Mouse (Mus musculus) limb, embryonic 11.5 days (tissue): ENCODE measurements around the gene Galnt7. TPM values are rescaled to one million over a fixed set of nuclear protein-coding genes. Genes with fewer than 3 reads are reported as not detected.

Experiments used
- ATAC-seq: fragments of 200-750 bp; cut with Nextera tagmentation; 2 replicates; pipeline ENCODE4 v1.8.0; 2017; ENCODE audit warnings: low read depth; ENCODE audit not compliant: insufficient number of reproducible peaks, low FRiP score, low TSS enrichment
- DNase-seq: peaks from one replicate; pipeline ENCODE4 v3.0.0-alpha.2; 2015; ENCODE audit warnings: low spot score
- H3K27ac ChIP-seq: fragments of 300-500 bp; sonication (generic); replicated peaks from 2 replicates; pipeline ENCODE4 v1.5.1; 2014; ENCODE audit warnings: low read depth, mild to moderate bottlenecking, low read length
- H3K27me3 ChIP-seq: fragments of 300-500 bp; sonication (generic); 2 replicates; pipeline ENCODE4 v1.6.1; 2014; ENCODE audit warnings: mild to moderate bottlenecking, low read length, mixed read lengths; ENCODE audit not compliant: control insufficient read depth, insufficient read depth
- H3K36me3 ChIP-seq: fragments of 300-500 bp; sonication (generic); 2 replicates; pipeline ENCODE4 v1.6.1; 2014; ENCODE audit warnings: mild to moderate bottlenecking, low read length, moderate library complexity, mixed read lengths; ENCODE audit not compliant: control insufficient read depth, insufficient read depth
- H3K4me1 ChIP-seq: fragments of 300-500 bp; sonication (generic); 2 replicates; pipeline ENCODE4 v1.6.1; 2014; ENCODE audit warnings: low read length, mixed read lengths; ENCODE audit not compliant: control insufficient read depth, insufficient read depth
- H3K4me2 ChIP-seq: fragments of 300-500 bp; sonication (generic); 2 replicates; pipeline ENCODE4 v1.6.1; 2014; ENCODE audit warnings: low read depth, mild to moderate bottlenecking, moderate library complexity; ENCODE audit not compliant: severe bottlenecking
- H3K4me3 ChIP-seq: fragments of 300-500 bp; sonication (generic); 2 replicates; pipeline ENCODE4 v1.5.1; 2014; ENCODE audit warnings: low read depth, low read length
- H3K9ac ChIP-seq: fragments of 300-500 bp; sonication (generic); 2 replicates; pipeline ENCODE4 v1.6.1; 2014; ENCODE audit warnings: mild to moderate bottlenecking, low read length
- H3K9me3 ChIP-seq: fragments of 300-500 bp; sonication (generic); 2 replicates; pipeline ENCODE4 v1.6.1; 2016; ENCODE audit warnings: low read length; ENCODE audit not compliant: control insufficient read depth
- WGBS: fragments of 180-500 bp; shearing (Covaris S2); extraction: QIAGEN DNeasy Blood & Tissue Kit; methylation state at CpG from one replicate; pipeline ENCODE4 v1.1.7; 2014; 5-methylcytosine and 5-hydroxymethylcytosine counted together
- polyA plus RNA-seq: library from polyadenylated mRNA; unstranded; fragments of >200 nt; fragmentation: Nextera tagmentation; extraction: Ambion mirVana; gene quantifications from 2 replicates; pipeline ENCODE4 v1.2.1, GENCODE M21; 2014

The Galnt7 gene
- 18.8 and 22.6 TPM in 2 replicates for polyA plus RNA-seq

DNA sequence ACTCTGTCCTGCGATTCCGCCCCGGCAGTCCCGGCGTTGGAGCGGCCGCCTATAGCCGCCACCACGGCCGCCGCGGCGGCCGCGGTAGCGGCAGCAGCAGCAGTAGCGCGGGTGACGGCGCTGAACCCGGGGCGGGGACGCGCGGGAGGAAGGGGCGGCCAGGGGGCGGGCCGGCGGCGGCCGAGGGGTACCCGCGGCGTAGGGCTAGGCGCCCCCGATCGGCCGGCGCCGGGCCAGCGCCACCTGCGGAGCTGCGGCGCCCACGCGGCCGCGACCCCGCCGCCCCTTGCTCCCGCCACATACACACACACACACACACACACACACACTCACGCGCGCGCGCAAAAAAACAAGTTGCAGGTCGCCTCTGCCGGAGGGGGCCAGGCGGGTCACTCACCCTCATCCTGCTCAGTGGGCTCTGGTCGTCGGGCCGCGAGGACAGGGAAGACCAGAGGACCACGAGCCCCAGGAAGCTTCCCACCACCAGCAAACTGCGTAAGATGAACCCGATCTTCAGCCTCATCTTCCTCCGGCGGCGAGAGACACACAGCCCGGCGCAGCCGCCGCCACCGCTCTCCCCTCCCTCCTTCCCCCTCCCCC is at the start of gene Galnt7:
TSS of gene Galnt7 (minus strand) at position 577 of the 600 bp plus-strand sequence.
- peak within 1 kb of the TSS; percentile 95 for H3K27ac ChIP-seq
- H3K36me3 ChIP-seq: no peaks in the 10 kb centered on the region
- ATAC-seq (peak; percentile 84), DNase-seq (peak; percentile 82)
- H3K4me1 ChIP-seq: peaks cover 9% of the 10 kb centered on the region
- 0% methylated on average over 36 of the region's 74 CpGs for WGBS
- no peaks in the 10 kb centered on the region for H3K27me3 ChIP-seq
- H3K9ac ChIP-seq: peak within 1 kb of the TSS; percentile 96
- peak within 1 kb of the TSS; percentile 85 for H3K4me2 ChIP-seq
- H3K4me3 ChIP-seq: peak within 1 kb of the TSS; percentile 93
- H3K9me3 ChIP-seq: no peaks in the 10 kb centered on the region

DNA sequence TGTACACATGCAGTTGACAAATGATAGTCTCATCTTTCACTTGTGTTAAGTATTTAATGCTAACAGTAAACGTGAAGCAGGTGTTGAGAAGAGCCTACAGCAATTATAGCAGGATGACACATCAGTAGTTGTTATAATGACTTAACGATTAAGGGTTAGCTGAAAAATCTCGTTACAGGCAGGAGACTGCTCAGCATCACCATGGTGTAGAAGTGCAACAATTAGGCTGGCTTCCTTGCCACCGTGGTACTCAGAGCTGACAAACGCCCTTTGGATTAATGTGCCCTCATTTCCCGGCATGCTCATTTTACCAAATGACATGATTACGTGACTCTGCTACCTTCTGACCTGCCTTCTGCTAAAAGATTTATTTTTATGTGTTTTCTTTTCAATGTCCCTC is 35.8 kb upstream of the Galnt7 start:
- Histone ChIP-seq H3K4me1 (no peaks in the 10 kb centered on the region), H3K4me2 (no peak overlapping the region), H3K9me3 (no peaks in the 10 kb centered on the region), H3K9ac (no peak overlapping the region), H3K27me3 (no peaks in the 10 kb centered on the region), H3K36me3 (no peaks in the 10 kb centered on the region), H3K27ac (no peak overlapping the region), H3K4me3 (no peak overlapping the region)
- DNase-seq (no peak), ATAC-seq (no peak)
- 18% methylated on average over 7 of the region's 7 CpGs for WGBS

DNA sequence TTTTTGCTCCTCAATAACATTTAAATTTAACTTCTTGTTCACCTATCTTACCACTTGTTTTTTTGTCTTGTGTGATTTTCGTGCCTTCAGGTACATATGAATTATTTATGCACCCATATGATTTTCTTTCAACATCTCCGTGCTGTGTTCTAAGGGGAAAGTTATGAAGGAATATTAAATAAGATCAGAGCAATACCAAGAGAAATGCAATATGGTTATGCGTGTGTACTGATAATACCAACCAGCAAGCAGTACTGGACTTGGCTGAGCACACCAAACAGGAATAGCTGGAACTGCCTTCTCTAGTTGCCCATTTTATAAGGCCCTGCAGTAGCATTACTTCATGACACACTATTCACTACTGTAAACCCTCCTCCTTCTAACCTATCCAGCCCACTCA is 33.0 kb upstream of the Galnt7 start:
- no peaks in the 10 kb centered on the region for H3K36me3 ChIP-seq
- H3K4me2 ChIP-seq: no peak overlapping the region
- 91% methylated on average over 3 of the region's 3 CpGs for WGBS
- no peaks in the 10 kb centered on the region for H3K9me3 ChIP-seq
- no peak overlapping the region for H3K27ac ChIP-seq
- no peaks in the 10 kb centered on the region for H3K27me3 ChIP-seq
- ATAC-seq: no peak
- no peak overlapping the region for H3K9ac ChIP-seq
- H3K4me1 ChIP-seq: no peaks in the 10 kb centered on the region
- no peak for DNase-seq
- H3K4me3 ChIP-seq: no peak overlapping the region

DNA sequence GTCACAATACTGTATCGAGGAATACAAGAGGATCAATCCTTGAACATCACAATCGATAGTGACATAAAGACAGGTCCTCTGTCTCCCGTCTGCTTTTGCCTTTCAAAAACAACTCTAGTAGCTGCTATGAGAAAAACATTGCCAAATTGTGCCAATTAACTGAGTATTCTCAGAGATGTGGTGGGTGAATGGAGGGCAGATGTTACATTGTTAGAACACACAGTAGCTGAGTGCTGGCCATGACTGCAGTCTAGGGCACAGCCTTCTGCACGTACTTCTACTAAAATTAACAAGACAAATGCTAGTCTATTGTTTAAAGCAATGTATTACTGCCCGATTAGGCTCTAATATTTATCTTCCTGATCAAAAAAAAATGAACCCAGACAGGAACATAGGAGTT is 27.2 kb upstream of the Galnt7 start:
- no peak overlapping the region for H3K27ac ChIP-seq
- ATAC-seq: no peak
- no peak overlapping the region for H3K9ac ChIP-seq
- no peaks in the 10 kb centered on the region for H3K36me3 ChIP-seq
- H3K4me3 ChIP-seq: no peak overlapping the region
- DNase-seq: no peak
- no peaks in the 10 kb centered on the region for H3K9me3 ChIP-seq
- no peaks in the 10 kb centered on the region for H3K27me3 ChIP-seq
- H3K4me2 ChIP-seq: no peak overlapping the region
- 88% methylated on average over 5 of the region's 5 CpGs for WGBS
- no peaks in the 10 kb centered on the region for H3K4me1 ChIP-seq

DNA sequence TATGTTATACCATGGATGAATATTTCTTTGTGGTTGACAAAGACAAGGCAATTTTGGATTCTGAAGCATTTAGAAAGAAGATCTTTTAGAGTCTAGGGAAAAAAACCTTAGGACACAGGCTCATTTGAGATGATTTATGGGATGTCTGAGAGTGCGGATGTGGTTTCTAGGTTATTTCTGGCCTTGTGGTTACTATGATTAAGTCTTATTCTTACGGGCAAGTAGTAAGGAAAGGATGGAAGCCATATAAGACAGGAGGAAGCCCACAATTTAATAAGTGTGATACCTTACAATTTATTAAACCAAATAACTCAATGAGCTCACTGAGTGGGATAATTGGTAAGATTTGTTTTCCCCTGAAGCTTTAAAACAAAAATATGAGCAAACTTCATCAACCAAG is 11.3 kb upstream of the Galnt7 start:
- DNase-seq: no peak
- no peak overlapping the region for H3K4me2 ChIP-seq
- no peak for ATAC-seq
- no peak overlapping the region for H3K4me3 ChIP-seq
- no peaks in the 10 kb centered on the region for H3K27me3 ChIP-seq
- no peak overlapping the region for H3K9ac ChIP-seq
- H3K36me3 ChIP-seq: no peaks in the 10 kb centered on the region
- H3K9me3 ChIP-seq: no peaks in the 10 kb centered on the region
- H3K4me1 ChIP-seq: no peaks in the 10 kb centered on the region
- 71% methylated on average over 2 of the region's 2 CpGs for WGBS
- H3K27ac ChIP-seq: no peak overlapping the region

DNA sequence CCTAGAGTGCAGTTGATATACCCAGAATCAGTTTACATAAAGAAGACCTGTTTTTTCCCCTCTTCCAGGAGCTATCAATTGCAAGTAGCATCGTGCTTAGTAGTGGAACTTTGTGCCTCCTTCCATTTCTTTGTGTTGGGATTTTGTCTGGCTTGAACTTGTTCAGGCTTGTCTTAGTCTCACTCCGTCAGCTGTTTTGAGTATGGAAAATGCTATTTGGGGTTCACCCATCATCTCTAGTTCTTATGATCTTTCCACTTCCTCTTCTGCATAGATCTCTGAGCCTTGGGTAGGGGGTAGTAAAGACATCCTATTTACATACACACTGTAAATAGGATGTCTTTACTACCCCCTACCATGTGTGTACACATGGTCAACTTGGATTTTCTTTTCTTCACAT is 7.2 kb upstream of the Galnt7 start:
- no peak for ATAC-seq

DNA sequence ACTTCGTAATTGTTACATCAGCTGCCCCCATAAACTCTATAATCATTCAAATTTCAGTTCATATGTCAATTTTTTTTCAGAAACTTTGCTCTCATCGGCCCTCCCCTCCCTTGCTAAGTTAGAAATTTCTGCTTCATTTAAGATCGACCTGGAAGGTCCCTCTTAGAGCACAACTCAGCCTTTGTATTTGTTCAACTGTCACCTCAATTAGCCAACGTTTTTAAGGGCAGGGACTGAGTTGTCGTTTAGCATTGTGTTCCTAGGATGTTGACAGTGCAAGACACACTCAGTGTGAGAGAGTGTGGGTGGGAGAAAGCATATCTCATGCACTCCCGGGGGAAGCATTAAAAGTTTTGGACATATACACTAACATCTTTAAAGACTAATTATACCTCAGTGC is 3.6 kb upstream of the Galnt7 start:
- H3K27me3 ChIP-seq: no peaks in the 10 kb centered on the region
- peaks cover 6% of the 10 kb centered on the region; the same call in 1 of the 2 replicates for H3K4me1 ChIP-seq
- DNase-seq: no peak
- no peaks in the 10 kb centered on the region for H3K36me3 ChIP-seq
- H3K9me3 ChIP-seq: no peaks in the 10 kb centered on the region
- WGBS: 74% methylated on average over 6 of the region's 6 CpGs
- no peak overlapping the region for H3K4me2 ChIP-seq
- no peak for ATAC-seq
- no peak overlapping the region for H3K4me3 ChIP-seq
- H3K27ac ChIP-seq: no peak overlapping the region
- H3K9ac ChIP-seq: no peak overlapping the region

More for the DNA sequence above, 7.2 kb upstream of the Galnt7 start:
- no peak overlapping the region for H3K27ac ChIP-seq
- no peaks in the 10 kb centered on the region for H3K4me1 ChIP-seq
- WGBS: 88% methylated on average over 2 of the region's 2 CpGs
- no peak overlapping the region for H3K9ac ChIP-seq
- no peak for DNase-seq
- no peak overlapping the region for H3K4me2 ChIP-seq
- no peak overlapping the region for H3K4me3 ChIP-seq
- H3K27me3 ChIP-seq: no peaks in the 10 kb centered on the region
- H3K36me3 ChIP-seq: no peaks in the 10 kb centered on the region
- no peaks in the 10 kb centered on the region for H3K9me3 ChIP-seq

DNA sequence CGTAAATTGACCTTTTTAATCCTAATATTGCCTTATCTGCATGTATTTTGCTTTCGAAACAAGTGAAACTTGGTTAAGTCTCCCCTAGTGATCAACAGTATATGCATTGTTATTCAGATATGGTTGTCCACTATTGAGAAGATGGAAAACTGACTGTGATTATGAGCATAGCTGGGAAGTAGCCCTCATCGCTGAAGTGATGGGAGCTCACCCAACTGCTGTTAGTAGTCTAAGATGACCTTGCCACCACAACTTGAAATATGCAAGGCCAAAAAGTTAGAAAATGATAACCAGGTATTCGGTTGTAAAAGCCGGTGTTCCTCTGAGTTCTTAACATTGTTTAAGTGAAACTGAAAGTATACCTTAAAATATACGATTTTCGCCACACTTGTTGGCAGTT is 1.3 kb upstream of the Galnt7 start:
- H3K36me3 ChIP-seq: no peaks in the 10 kb centered on the region
- ATAC-seq (no peak), DNase-seq (no peak)
- 0 out of 2 replicates have a peak overlapping the region, but pooled peaks have one; percentile 62 for H3K4me2 ChIP-seq
- peaks cover 9% of the 10 kb centered on the region for H3K4me1 ChIP-seq
- no peaks in the 10 kb centered on the region for H3K9me3 ChIP-seq
- 92% methylated on average over 7 of the region's 7 CpGs for WGBS
- no peaks in the 10 kb centered on the region for H3K27me3 ChIP-seq
- no peak overlapping the region for H3K4me3 ChIP-seq
- no peak overlapping the region for H3K9ac ChIP-seq
- H3K27ac ChIP-seq: no peak overlapping the region

DNA sequence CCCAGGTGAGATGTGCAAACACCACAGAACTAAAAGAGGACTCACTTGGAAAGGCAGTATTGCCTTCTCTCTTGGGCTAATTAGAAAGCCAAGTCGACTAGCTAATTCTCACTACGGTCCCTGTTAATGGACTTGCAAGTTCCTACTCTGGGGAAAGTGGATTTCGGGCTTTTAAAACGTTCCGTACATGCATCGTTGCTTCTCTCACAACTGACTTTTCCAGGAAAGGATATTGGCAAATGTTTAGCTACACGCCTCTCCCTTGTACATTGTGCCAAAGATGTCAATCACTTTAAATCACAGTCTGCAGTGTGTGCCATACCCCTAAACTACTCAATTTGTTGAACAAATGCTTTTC is 915 bp upstream of the Galnt7 start:
- Histone ChIP-seq H3K4me2 (peak overlapping the region; percentile 62), H3K4me3 (peak overlapping the region; percentile 93), H3K9me3 (no peaks in the 10 kb centered on the region), H3K9ac (no peak overlapping the region), H3K4me1 (peaks cover 9% of the 10 kb centered on the region), H3K27me3 (no peaks in the 10 kb centered on the region), H3K27ac (no peak overlapping the region), H3K36me3 (no peaks in the 10 kb centered on the region)
- DNase-seq (no peak), ATAC-seq (no peak)
- WGBS: 19% methylated on average over 7 of the region's 7 CpGs
